Mouse (Mus musculus): ENCODE data around the gene Uqcr11.

Uqcr11 gene

DNA sequence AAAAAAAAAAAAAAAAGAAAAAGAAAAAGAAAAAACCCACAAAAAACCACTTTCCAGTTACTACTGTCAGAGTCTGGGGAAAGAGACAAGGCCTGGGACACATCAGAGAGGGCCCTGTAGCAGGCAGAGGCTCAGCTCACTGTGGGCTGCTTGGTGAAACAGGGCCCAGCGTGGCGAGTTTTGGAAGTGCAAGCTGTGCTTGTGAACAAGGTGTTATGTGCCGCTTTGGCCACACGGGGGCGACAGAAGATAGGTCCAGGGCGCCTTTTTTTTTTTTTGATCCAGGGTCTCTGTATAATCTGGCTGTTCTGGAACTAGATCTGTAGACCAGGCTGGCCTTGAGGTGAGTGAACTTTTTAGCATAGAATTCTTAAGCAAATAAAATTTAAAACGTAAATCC, 30.5 kb downstream of the Uqcr11 start:
- peak; percentile 74 to 79 for DNase-seq (ENCODE audit: low spot score in 2 of 2)

DNA sequence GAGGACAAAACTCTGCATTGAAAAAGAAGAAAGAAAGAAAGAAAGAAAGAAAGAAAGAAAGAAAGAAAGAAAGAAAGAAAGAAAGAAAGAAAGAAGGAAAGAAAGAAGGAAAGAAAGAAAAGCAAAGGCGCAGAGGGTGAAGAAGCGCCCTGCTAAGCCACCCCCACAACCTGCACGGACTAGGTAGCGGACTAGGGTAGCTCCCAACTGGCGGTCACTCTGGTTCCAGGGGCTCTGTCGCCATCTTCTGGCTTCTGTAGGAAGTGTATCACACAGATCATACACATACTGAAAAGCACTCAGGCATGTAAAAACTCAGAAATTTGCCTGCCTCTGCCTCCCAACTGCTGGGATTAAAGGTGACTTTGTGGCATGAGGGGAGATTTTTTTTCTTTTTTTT, 32.6 kb downstream of the Uqcr11 start:
- peak in 1 of 2 experiments; percentile 54 for DNase-seq (ENCODE audit: low spot score in 2 of 2)

DNA sequence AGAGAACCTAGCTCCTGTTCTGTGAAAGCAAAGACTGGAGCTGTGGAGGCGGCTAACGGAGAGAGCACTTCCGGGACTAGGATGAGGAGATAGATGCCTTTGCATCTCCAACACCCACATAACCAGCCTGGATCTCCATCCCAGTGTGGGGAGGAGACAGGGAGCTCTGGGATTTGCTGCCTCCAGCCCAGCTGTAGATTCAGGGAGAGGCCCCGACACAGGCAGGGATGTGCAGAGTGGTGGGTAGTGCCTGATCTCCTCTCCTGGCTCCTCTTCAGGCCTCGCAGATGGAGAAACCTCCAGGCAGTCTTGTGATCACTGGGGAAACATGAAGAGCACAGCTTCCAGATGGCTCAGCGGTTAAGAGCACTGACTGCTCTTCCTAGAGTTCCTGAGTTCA, 33.9 kb downstream of the Uqcr11 start:
- DNase-seq (ENCODE audit: low spot score in 2 of 2): no peak

DNA sequence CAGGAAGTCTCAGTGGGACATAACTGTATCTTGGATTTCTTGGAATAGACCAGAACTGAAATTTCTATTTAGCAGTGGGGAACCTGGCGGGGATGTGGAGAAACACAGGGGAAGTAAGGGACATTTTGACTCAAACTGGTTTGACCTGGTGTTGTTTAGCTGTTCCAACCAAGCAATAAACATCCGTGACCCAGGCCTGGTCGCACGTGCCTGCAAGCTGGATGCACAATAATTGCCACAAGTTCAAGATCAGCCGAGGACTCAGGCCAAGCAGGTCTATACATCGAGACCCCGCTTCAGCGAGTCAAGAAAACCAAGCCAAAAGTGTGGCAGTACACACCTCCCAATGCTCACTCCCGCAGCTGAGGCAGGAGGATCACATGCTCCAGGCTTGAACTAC, 34.6 kb downstream of the Uqcr11 start:
- DNase-seq (ENCODE audit: low spot score in 2 of 2): no peak

DNA sequence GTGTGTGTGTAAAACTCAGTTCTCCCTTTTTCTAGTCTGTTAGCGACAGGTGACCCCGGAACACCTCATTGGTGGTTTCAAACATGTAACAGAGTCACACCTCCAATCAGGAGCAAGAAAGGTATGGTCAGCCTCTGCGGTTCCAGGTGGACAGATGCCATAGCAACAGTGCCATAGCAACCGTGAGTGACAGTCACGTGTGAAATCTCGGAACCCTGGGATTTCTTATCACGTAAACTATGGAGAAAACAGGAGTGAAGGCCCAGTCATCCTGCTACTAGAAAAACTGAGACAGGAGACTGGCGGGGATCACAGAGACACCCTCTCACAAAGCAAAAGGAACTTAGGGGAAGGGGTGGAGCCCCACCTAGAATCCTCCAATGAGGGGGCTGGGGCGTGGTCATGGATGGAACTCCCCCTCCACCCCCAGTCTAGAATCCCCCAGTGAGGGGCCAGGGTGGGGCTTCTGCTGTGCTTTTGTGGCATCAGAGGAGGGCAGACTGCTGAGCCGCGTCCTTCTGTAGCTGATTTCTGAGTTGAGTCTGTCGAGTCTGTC, 35.1 kb downstream of the Uqcr11 start:
- no peak for DNase-seq (ENCODE audit: low spot score in 2 of 2)

DNA sequence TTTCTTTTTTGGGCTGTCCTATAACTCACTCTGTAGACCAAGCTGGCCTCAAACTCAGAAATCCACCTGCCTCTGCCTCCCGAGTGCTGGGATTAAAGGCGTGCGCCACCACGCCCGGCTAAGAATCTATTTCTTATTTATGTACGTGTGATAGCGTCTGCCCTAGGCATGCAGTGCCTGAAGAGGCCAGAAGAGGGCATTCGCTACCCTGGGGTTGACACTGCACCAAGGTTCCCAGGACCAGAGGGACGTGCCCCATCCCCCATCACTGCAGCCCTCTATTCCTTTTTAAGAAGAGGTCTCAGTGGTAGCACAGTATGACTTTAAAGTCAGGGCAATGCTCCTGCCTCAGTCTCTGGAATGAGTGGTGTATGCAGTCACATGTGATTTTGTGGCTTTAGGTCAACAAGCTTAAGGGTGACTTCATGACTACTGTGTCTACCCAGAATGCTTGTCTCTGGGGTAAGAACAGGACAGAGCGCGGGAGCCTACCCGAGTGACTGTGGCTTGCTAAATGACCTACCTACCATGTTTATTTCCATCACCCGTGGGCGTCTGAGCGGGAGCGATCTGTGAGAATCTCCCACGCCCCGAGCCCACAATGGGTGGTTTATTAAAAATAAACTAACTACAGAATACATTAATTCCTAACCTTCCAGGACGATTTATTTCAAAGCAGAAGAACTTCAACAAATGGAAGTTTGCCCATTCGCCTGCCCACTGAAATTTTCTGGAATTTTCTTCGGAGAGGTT, 36.5 kb downstream of the Uqcr11 start:
- DNase-seq (ENCODE audit: low spot score in 2 of 2): no peak

DNA sequence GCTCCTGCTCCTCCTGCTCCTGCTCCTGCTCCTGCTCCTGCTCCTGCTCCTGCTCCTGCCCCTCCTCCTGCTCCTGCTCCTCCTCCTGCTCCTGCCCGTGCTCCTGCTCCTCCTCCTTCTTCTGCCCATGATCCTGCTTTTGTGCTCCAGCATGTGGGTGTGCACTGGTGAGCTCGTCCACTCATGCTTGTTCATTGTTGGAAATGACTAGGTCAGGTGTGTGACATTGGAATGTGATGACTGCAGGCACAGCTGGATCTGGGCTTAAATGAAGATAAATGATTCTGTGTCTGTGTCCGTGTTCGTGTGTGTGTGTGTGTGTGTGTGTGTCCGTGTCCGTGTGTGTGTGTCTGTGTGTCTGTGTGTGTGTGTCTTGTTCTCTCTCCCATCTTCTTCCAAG, 38.2 kb downstream of the Uqcr11 start:
- no peak for DNase-seq (ENCODE audit: low spot score in 2 of 2)

DNA sequence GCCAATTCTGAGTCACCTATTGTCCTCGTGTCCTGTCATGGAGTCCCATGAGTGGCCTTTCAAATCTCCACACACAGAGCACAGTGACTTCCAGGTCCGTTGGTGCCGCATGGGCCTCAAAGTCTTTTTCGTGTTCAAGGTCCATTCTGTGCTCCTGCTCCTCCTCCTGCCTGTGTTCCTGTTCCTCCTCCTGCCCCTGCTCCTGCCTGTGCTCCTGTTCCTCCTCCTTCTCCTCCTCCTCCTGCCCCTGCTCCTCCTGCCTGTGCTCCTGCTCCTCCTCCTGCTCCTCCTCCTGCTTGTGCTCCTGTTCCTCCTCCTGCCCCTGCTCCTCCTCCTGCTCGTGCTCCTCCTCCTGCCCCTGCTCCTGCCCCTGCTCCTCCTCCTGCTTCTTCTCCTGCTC, 38.7 kb downstream of the Uqcr11 start:
- DNase-seq (ENCODE audit: low spot score in 2 of 2): no peak

DNA sequence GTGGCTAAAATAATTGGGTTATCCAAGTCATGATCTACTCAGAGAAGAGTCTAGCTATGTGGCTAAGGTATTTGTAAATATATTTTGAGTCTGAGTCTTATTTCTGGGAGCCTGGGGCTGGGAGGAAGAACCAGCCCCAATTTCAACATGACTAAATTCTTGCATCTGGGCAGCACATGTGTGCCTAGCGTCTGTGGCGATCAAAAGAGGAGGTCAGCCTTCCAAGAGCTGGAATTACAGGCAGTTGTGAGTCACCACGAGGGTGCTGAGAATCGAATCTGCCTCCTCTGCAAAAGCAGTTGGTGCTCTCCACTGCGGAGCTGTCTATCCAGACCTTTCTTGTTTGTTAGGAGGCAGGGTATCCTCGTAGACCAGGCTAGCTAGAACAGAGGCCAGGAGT, 40.9 kb downstream of the Uqcr11 start:
- no peak for DNase-seq (ENCODE audit: low spot score in 2 of 2)

DNA sequence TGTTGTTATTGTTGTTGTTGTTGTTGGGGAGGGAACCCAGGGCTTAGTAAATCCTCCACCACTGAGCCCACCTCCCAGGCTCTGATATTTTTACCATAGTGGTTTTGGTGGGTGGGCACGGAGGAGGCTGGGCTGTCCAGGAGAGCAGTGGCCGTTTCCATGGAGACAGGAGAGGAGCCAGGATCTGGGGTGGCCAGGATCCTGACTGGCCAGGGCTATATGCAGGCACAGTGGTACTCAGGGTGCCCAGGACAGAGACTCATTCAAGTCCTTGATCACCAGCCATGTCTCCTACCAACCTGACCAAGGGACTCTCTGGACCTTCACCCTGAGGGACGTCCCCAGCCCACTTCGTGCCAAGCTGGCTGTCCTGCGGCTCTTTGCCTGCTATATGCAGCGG, 42.9 kb downstream of the Uqcr11 start:
- no peak for DNase-seq (ENCODE audit: low spot score in 2 of 2)

DNA sequence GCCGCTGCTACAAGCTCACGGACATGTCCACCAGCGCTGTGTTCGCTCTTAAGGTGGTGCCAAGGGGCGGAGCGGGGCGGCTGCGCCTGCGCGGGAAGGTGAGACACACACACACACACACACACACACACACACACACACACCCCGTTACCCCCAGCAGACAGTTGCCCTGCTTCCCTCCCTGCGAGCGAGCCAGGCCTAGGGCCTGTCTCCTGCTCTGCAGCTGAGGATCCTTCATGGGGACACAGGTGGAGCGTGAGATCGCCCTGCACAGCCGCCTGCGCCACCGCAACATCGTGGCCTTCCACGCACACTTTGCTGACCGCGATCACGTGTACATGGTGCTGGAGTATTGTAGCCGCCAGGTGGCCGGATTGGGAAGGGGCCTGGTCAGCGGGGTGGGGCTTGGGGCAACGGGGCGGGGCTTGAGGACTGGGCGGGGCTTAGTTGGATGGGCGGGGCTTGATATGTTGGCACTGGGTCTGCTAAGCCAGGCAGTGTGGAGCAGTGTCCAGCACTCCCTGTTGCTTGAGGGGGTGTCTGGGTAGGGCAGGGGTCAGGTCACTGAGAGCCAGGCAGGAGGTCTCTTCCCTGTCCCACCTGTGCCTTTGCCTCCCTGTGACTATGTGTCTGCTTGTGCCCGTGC, 48.5 kb downstream of the Uqcr11 start:
- DNase-seq (ENCODE audit: low spot score in 2 of 2): peak in 1 of 2 experiments; percentile 61

DNA sequence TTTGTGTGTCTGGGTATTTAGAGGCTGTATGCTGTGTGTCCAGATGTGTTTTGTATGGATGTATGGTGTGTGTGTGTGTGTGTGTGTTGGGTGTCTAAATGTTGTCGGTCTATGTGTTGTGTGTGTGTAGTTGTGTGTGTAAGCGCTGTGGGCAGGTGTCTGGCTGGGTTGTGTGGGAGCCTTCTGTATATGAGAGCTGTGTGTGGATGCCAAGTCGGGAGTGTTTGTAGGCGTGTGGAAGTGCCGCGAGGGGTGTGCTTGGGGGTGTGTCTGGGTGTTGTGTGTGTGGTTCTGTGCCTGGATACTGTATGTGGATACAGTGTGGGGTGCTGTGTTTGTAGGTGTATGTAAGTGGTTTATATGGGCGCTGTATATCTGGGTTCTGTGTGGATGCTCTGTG, 49.3 kb downstream of the Uqcr11 start:
- DNase-seq (ENCODE audit: low spot score in 2 of 2): no peak

DNA sequence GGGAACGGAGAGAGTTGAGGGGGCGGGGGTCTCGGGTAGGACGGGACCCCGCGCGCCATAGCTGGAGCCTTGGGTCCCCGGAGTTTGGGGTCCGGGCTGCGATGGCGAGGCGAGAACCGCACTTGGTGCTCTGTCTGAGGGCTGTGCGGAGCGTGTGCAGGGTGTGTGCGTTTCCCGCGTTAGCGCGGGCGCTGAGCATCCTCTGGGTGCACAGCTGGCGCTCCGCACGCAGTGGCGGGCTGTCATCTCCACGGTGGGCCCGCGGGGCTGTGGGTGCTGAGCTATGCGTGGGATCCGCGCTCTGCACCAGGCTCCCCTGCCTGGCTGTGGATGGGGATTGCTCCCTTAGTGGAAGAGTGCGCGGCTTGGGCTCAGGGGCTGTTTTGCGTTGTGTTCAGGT, 49.9 kb downstream of the Uqcr11 start:
- no peak for DNase-seq (ENCODE audit: low spot score in 2 of 2)

DNA sequence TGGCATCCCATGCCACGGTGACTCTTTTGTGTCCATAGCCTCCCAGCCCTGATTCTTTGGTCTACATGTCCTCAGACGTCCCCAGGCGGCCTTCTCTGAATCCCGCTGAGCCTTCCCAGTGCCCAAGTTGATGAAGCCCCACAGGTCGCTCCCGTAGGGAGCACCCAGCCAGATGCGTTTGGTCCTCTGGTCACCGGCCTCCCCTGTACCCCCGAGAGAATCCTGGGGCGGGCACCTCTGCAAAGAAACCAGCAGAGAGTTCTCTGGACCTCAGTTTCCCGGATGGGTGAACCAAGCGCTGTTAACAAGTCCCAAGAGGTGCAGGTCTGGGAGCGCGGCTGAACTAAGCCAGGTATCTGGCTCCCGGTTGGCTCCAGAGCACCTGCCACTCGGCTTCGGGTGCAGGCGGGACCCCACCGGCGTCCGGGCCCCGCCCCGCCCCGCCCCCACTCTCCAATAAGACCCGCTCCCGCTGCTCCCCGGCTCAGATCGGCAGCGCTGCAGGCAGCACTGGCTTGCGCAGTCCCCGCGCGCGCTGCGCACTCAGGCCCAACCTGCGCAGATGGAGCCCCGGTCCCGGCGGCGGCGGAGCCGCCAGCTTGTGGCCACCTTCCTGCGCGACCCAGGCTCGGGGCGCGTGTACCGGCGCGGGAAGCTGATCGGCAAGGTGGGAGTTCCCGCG, 50.5 kb downstream of the Uqcr11 start, which contains the start of gene Plk5:
Plk5 (plus strand) TSS at position 459 of the 682 bp plus-strand sequence.
- DNase-seq (ENCODE audit: low spot score in 2 of 2): no peak

DNA sequence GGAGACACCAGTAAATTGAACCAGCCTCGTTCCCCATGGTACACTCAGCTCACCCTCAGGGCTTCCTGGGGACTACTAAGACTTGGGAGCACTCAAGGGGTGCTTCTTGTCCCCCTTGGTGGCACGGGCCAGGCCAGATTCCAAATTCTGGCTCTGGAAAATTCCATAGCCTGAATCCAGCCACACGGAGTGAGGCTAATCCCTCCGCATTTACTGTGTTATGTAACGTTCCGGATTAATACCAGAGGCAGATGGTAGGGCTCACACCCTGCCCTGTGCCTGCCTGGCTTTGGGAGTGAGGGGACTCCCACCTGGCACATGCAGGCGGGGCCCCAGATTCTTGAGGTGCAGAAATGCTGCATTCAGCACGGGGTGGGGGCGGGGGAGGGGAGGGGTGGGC, 51.2 kb downstream of the Uqcr11 start:
- no peak for DNase-seq (ENCODE audit: low spot score in 2 of 2)
